In the genomic region with DNA sequence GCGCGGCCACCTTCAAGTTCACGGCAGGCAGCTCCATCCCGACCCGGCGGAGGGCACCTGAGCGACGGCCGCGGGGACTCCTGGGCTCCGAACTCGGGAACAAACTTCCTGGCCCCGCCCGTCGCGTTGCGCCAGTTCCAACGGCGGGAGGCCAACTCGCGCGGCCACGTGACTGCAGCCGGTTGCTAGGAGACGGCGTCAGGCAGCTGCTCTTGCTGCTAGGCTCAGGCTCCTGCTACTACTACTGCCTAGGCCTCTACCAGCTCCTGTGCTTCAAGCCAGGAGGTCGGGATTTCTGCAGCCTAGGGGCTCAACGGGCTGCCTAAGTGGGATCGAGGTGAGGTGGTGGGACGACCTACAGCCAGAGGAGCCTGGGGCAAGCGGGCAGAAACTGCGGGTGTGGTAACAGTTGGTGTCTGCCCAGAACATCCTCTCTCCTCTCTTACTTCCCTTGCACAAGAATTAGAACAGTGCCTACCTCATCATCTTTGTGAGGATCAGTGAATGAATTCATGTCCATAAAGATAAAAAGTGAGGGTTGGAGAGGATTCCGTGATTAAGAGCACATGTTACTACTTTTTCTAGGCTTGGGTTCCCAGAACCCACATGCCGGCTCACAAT, we compare ENCODE assay signal across 8 mouse cellular contexts. TPM values are rescaled to one million over a fixed set of nuclear protein-coding genes. Genes with fewer than 3 reads are reported as not detected.
DNase-seq lines count a peak whose midpoint lies in the region; ATAC-seq and TF ChIP-seq lines count a peak whose summit lies in the region.

A gene (minus strand): TSS at position 125 of the 621 bp plus-strand sequence.

- H3K4me1 ChIP-seq in bone marrow, adult 2 months (ENCODE audit: control insufficient read depth, insufficient read depth, low read length): peaks cover 8% of the 10 kb centered on the region; the same call in 1 of the 2 replicates
- peaks cover 44% of the 10 kb centered on the region for H3K4me1 ChIP-seq in embryonic facial prominence, embryonic 15.5 days
- peaks cover 29% of the 10 kb centered on the region for H3K4me1 ChIP-seq in kidney, embryonic 14.5 days (ENCODE audit: control insufficient read depth, insufficient read depth, low read length)
- H3K4me1 ChIP-seq in limb, embryonic 15.5 days: peaks cover 45% of the 10 kb centered on the region

- peak within 1 kb of the TSS; percentile 81 for H3K9ac ChIP-seq in embryonic facial prominence, embryonic 15.5 days
- H3K9ac ChIP-seq in kidney, embryonic 14.5 days (ENCODE audit: low read depth, low read length): peak within 1 kb of the TSS; percentile 85
- peak within 1 kb of the TSS; percentile 76 for H3K9ac ChIP-seq in limb, embryonic 15.5 days

- no peaks in the 10 kb centered on the region for H3K36me3 ChIP-seq in embryonic facial prominence, embryonic 15.5 days
- no peaks in the 10 kb centered on the region for H3K36me3 ChIP-seq in kidney, embryonic 14.5 days (ENCODE audit: control insufficient read depth, insufficient read depth, low read length)
- no peaks in the 10 kb centered on the region for H3K36me3 ChIP-seq in limb, embryonic 15.5 days

- ATAC-seq in embryonic facial prominence, embryonic 15.5 days (ENCODE audit: insufficient number of reproducible peaks, low FRiP score, low TSS enrichment, low read depth): peak; percentile 90
- ATAC-seq in kidney, embryonic 14.5 days (ENCODE audit: low FRiP score, low TSS enrichment): peak; percentile 89
- ATAC-seq in limb, embryonic 15.5 days (ENCODE audit: insufficient number of reproducible peaks, low FRiP score, low TSS enrichment, low read depth): peak; percentile 83

- peak within 1 kb of the TSS; percentile 62 for H3K4me3 ChIP-seq in bone marrow, adult 2 months (replicated peaks; ENCODE audit: control insufficient read depth, low read depth, low read length)
- H3K4me3 ChIP-seq in embryonic facial prominence, embryonic 15.5 days (replicated peaks): peak within 1 kb of the TSS; percentile 85
- H3K4me3 ChIP-seq in kidney, embryonic 14.5 days (ENCODE audit: low read length): peak within 1 kb of the TSS; percentile 82
- peak within 1 kb of the TSS; percentile 83 for H3K4me3 ChIP-seq in limb, embryonic 15.5 days

- WGBS in bone marrow, adult 2 months: 6% methylated on average over 34 of the region's 34 CpGs
- WGBS in embryonic facial prominence, embryonic 15.5 days: 4% methylated on average over 34 of the region's 34 CpGs
- WGBS in kidney, embryonic 14.5 days: 6% methylated on average over 34 of the region's 34 CpGs
- WGBS in limb, embryonic 15.5 days: 4% methylated on average over 34 of the region's 34 CpGs

- no peak for TF ChIP-seq CTCF in bone marrow, adult 2 months (IDR thresholded peaks at IDR 0.05; ENCODE audit: control insufficient read depth, insufficient read depth, low read length)

- peak; percentile 50; the same call in 1 of the 2 replicates for TF ChIP-seq POLR2A in bone marrow, adult 2 months (IDR thresholded peaks at IDR 0.05; ENCODE audit: borderline replicate concordance, control insufficient read depth, low read depth, low read length)

- peak; percentile 92 for DNase-seq in 416B (ENCODE audit: low read depth)
- DNase-seq in heart, adult 8-10 months (ENCODE audit: low spot score): peak; percentile 97
- DNase-seq in monocyte, adult 2 months (ENCODE audit: low read depth in 1 of 2, low spot score in 2 of 2): peak; percentile 72 to 83
- peak; percentile 88 to 89 for DNase-seq in spleen, postnatal 36 days (ENCODE audit: low spot score in 2 of 2)

- H3K27me3 ChIP-seq in embryonic facial prominence, embryonic 15.5 days: no peaks in the 10 kb centered on the region
- H3K27me3 ChIP-seq in kidney, embryonic 14.5 days (ENCODE audit: control insufficient read depth, insufficient read depth, low read length): no peaks in the 10 kb centered on the region
- no peaks in the 10 kb centered on the region for H3K27me3 ChIP-seq in limb, embryonic 15.5 days

- H3K27ac ChIP-seq in bone marrow, adult 2 months (ENCODE audit: control insufficient read depth, insufficient read depth, low read depth, low read length, poor library complexity): peak within 1 kb of the TSS; percentile 58
- H3K27ac ChIP-seq in embryonic facial prominence, embryonic 15.5 days (replicated peaks): peak within 1 kb of the TSS; percentile 39
- H3K27ac ChIP-seq in kidney, embryonic 14.5 days (ENCODE audit: low read depth, low read length): peak within 1 kb of the TSS; percentile 3; the same call in 1 of the 2 replicates
- peak within 1 kb of the TSS; percentile 64 for H3K27ac ChIP-seq in limb, embryonic 15.5 days

- H3K4me2 ChIP-seq in embryonic facial prominence, embryonic 15.5 days (replicated peaks): peak within 1 kb of the TSS; percentile 82
- peak within 1 kb of the TSS; percentile 81 for H3K4me2 ChIP-seq in kidney, embryonic 14.5 days (replicated peaks; ENCODE audit: low read depth, low read length)
- peak within 1 kb of the TSS; percentile 77 for H3K4me2 ChIP-seq in limb, embryonic 15.5 days

- no peaks in the 10 kb centered on the region for H3K9me3 ChIP-seq in embryonic facial prominence, embryonic 15.5 days (replicated peaks)
- no peaks in the 10 kb centered on the region for H3K9me3 ChIP-seq in kidney, embryonic 14.5 days (ENCODE audit: control insufficient read depth, low read length)
- no peaks in the 10 kb centered on the region for H3K9me3 ChIP-seq in limb, embryonic 15.5 days

RNA-seq across cellular contexts. Expression of the gene that starts here (rescaled TPM):
- polyA plus RNA-seq in bone marrow, adult 2 months (2011; ENCODE audit: insufficient read depth, insufficient read length, low replicate concordance, missing spikeins): 10.0 and 20.9 TPM in 2 replicates
- 14.2 and 15.6 TPM in 2 replicates for polyA plus RNA-seq in embryonic facial prominence, embryonic 15.5 days (2015; fragmentation: Nextera tagmentation; extraction: Ambion mirVana)
- 10 to 100 TPM; 45.2 to 51.5 (median 48.2) TPM for total RNA-seq in heart, adult 8-10 months (2022)
- 17.4 and 22.8 TPM in 2 replicates for polyA plus RNA-seq in kidney, embryonic 14.5 days (2014; fragmentation: Nextera tagmentation; extraction: Ambion mirVana)
- polyA plus RNA-seq in limb, embryonic 15.5 days (2015; fragmentation: Nextera tagmentation; extraction: Ambion mirVana): 14.8 and 15.9 TPM in 2 replicates

Comparison
In these comparisons a context has a peak if more than half of its experiments do, and no peak if none do; other contexts are left out.
1. Peak in every context shown above with its lines: DNase-seq, ATAC-seq, H3K4me3 ChIP-seq and H3K27ac ChIP-seq.
2. H3K27ac ChIP-seq: peak in every context shown above with its lines; median percentile 64 in limb, embryonic 15.5 days; 58 in bone marrow, adult 2 months; 39 in embryonic facial prominence, embryonic 15.5 days; 3 in kidney, embryonic 14.5 days.